Mouse (Mus musculus) liver, embryonic 13.5 days (tissue): Measurements from ENCODE around the gene Pax3. TPM values are rescaled to one million over a fixed set of nuclear protein-coding genes. Genes with fewer than 3 reads are reported as not detected.

Experiments
- ATAC-seq: fragments of 200-750 bp; cut with Nextera tagmentation; 2 replicates; pipeline ENCODE4 v1.8.0; 2017; ENCODE audit warnings: low read depth, mild to moderate bottlenecking, moderate number of reproducible peaks, moderate library complexity
- DNase-seq: peaks from one replicate; pipeline ENCODE4 v3.0.0; 2022
- H3K27ac ChIP-seq: fragments of 300-500 bp; sonication (generic); 2 replicates; pipeline ENCODE4 v1.5.1; 2015; ENCODE audit warnings: moderate library complexity, mild to moderate bottlenecking, inconsistent platforms
- H3K27me3 ChIP-seq: fragments of 300-500 bp; sonication (generic); 2 replicates; pipeline ENCODE4 v1.6.1; 2015; ENCODE audit warnings: mild to moderate bottlenecking, inconsistent platforms
- H3K36me3 ChIP-seq: fragments of 300-500 bp; sonication (generic); 2 replicates; pipeline ENCODE4 v1.6.1; 2015; ENCODE audit warnings: mild to moderate bottlenecking, inconsistent platforms
- H3K4me1 ChIP-seq: fragments of 300-500 bp; sonication (generic); replicated peaks from 2 replicates; pipeline ENCODE4 v1.6.1; 2015; ENCODE audit warnings: inconsistent platforms
- H3K4me2 ChIP-seq: fragments of 300-500 bp; sonication (generic); 2 replicates; pipeline ENCODE4 v1.6.1; 2015; ENCODE audit warnings: inconsistent platforms, mild to moderate bottlenecking, moderate library complexity
- H3K4me3 ChIP-seq: fragments of 300-500 bp; sonication (generic); replicated peaks from 2 replicates; pipeline ENCODE4 v1.5.1; 2015; ENCODE audit warnings: mild to moderate bottlenecking, inconsistent platforms
- H3K9ac ChIP-seq: fragments of 300-500 bp; sonication (generic); 2 replicates; pipeline ENCODE4 v1.6.1; 2015; ENCODE audit warnings: mild to moderate bottlenecking, inconsistent platforms
- H3K9me3 ChIP-seq: fragments of 300-500 bp; sonication (generic); replicated peaks from 2 replicates; pipeline ENCODE4 v1.6.1; 2016; ENCODE audit warnings: inconsistent platforms
- WGBS: fragments of 180-500 bp; shearing (Covaris S2); methylation state at CpG from one replicate; pipeline ENCODE4 v1.1.7; 2015; ENCODE audit not compliant: insufficient replicate concordance; 5-methylcytosine and 5-hydroxymethylcytosine counted together
- polyA plus RNA-seq: library from polyadenylated mRNA; unstranded; fragments of >200 nt; fragmentation: Nextera tagmentation; extraction: Ambion mirVana; gene quantifications from 2 replicates; pipeline ENCODE4 v1.2.1, GENCODE M21; 2015

Gene Pax3
- polyA plus RNA-seq, 1 experiment from 2014 or later, result 0.06 TPM

DNA sequence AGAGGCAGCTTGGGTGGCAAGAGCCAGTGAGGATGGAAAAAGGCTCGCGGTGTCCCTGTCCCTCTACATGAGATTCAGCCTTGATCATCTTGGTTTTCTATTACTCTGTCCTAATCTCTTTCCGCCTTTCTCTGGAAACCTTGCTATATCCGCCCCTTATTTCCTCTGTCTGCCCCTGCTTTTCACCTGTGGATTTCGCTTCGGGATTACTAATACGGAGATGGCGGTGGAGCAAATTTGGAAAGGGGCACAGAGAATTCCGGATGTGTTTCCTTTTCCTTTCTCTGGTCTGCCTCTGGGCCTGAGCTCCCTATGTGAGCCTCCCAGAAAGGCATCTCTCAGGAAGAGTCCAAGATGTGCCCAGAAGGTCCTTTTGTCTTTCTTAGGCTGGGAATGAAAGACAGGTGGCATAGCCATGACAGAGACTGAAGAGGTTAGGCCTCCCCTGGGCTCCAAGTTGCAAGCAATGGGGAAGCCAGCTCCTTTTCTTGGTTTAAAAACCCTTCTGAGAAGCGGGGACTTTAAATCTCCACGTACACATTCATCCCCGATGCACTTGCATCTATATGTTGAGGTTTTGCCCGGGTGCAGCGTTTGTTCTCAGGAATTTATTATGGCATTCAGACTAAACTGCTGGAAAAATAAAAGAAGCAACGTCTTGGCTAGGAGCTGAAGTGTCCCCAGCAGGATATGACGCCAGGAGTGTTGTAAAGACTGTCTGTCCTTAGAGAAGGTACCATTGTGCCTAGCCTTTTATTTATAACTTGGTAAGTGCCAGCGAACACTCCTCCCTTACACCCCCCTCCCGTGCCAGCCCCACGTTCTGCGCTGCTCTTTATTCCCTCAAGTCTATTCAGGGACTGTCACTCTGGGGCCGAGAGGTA, 659 bp upstream of the Pax3 start:
- Histone ChIP-seq H3K4me2 (peak overlapping the region; percentile 27), H3K27ac (no peak overlapping the region), H3K27me3 (peaks cover 99% of the 10 kb centered on the region), H3K4me3 (peak overlapping the region; percentile 21; the same call in 1 of the 2 replicates), H3K9me3 (no peaks in the 10 kb centered on the region), H3K36me3 (no peaks in the 10 kb centered on the region), H3K9ac (no peak overlapping the region), H3K4me1 (peaks cover 3% of the 10 kb centered on the region; the same call in 1 of the 2 replicates)
- DNase-seq (no peak), ATAC-seq (no peak)
- 2% methylated on average over 21 of the region's 21 CpGs for WGBS

DNA sequence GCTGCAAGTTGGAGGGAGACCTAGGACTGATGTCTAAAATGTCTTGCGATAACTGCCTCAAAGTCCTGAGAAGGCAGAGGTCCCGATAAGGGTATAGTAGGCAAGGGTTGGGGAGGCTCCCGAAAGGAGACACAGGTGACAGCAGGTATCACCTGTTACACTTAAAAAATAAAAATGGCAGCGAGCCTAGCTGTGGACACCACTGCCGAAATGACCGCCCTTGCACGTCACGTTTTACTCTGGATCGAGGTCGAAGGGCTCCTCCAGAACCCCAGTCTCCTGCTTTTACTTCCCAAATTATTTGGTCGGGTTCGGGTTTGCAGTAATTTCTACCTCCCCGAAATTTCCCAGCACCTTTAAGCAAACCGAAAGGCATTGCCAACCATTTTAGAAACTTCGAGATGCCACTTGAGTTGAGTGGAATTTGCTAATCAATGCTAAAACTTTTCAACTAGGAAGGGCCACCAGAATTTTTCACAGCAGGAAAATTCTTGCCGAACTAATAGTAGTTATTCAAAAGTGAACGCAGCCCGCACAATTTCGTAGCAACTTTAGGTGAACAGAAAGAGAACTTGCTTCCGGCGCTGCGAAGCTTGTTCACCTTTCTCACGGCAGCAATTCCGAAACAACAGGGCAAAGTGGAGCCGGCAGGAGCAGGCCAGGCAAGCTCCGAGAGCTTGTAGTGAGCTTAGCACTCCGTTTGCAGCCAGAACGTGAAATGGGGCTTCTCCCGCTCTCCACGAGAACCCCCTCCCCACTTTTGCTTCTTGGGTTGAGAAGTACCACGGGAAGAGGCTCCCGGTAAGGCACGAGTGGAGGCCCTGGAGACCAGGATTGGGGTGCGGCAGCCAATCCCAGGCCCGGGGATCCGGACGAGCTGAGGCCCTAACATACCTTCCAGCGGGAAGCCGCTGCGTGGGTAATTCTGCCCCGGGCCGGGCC, 892 bp downstream of the Pax3 start:
- no peaks in the 10 kb centered on the region for H3K9me3 ChIP-seq
- WGBS, result 1% methylated on average over 42 of the region's 42 CpGs
- no peaks in the 10 kb centered on the region for H3K36me3 ChIP-seq
- peaks cover 100% of the 10 kb centered on the region for H3K27me3 ChIP-seq
- H3K4me2 ChIP-seq, result peak overlapping the region; percentile 27
- peak overlapping the region; percentile 21; the same call in 1 of the 2 replicates for H3K4me3 ChIP-seq
- ATAC-seq, result no peak
- no peak overlapping the region for H3K9ac ChIP-seq
- peaks cover 3% of the 10 kb centered on the region; the same call in 1 of the 2 replicates for H3K4me1 ChIP-seq
- DNase-seq, result no peak
- H3K27ac ChIP-seq, result no peak overlapping the region

- no peak for DNase-seq
- 4% methylated on average over 21 of the region's 21 CpGs for WGBS
These were observed 1.8 kb downstream of the Pax3 start for GRCm38 (mm10) chr1:78195145-78195544.

DNA sequence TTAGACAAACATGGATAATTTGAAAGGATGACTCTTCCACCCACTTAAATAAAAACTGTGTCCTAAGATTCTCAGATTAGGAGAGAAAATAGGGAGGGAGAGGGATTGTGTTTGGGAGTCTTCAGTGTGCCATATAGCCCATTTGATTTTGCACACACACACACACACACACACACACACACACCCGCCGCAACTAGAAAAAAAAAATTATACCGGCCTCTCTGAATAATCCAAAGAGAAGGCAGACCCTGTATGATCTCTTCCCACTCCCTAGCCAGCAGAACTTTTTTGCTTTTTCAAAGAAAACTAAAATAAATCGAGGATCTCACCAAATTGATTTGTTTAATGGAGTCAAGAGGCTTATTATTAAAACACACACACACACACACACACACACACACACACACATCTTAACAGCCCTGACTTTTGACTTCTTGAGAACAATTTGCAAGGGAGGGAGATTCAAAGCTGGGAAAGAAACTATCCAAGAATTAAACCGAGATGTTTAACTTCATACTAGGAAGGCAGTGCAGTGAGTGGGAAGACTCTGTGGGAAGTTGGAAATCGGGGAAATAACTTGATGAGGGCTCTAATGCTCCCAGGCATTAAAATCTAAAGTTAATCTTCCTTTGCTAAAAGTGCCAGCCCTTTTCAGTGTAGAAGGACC, 2.4 kb downstream of the Pax3 start:
- no peak for DNase-seq
- peaks cover 100% of the 10 kb centered on the region for H3K27me3 ChIP-seq
- ATAC-seq, result no peak
- no peak overlapping the region for H3K4me3 ChIP-seq
- no peaks in the 10 kb centered on the region for H3K36me3 ChIP-seq
- no peak overlapping the region for H3K9ac ChIP-seq
- no peaks in the 10 kb centered on the region for H3K9me3 ChIP-seq
- 4% methylated on average over 6 of the region's 6 CpGs for WGBS
- no peak overlapping the region for H3K27ac ChIP-seq
- H3K4me1 ChIP-seq, result peaks cover 3% of the 10 kb centered on the region; the same call in 1 of the 2 replicates
- no peak overlapping the region for H3K4me2 ChIP-seq

More at GRCm38 (mm10) chr1:78195145-78195544, 1.8 kb downstream of the Pax3 start:
- ATAC-seq, result no peak
- Histone ChIP-seq H3K4me3 (no peak overlapping the region), H3K4me2 (no peak overlapping the region), H3K36me3 (no peaks in the 10 kb centered on the region), H3K27ac (no peak overlapping the region), H3K9ac (no peak overlapping the region), H3K27me3 (peaks cover 100% of the 10 kb centered on the region), H3K9me3 (no peaks in the 10 kb centered on the region), H3K4me1 (peaks cover 3% of the 10 kb centered on the region; the same call in 1 of the 2 replicates)

GRCm38 (mm10) chr1:78193465-78193991, 3.4 kb downstream of the Pax3 start:
- Histone ChIP-seq H3K4me2 (no peak overlapping the region), H3K36me3 (no peaks in the 10 kb centered on the region), H3K27me3 (peaks cover 99% of the 10 kb centered on the region), H3K9ac (no peak overlapping the region), H3K27ac (no peak overlapping the region), H3K4me3 (no peak overlapping the region), H3K4me1 (peaks cover 3% of the 10 kb centered on the region; the same call in 1 of the 2 replicates), H3K9me3 (no peaks in the 10 kb centered on the region)
- DNase-seq (no peak), ATAC-seq (no peak)
- 3% methylated on average over 20 of the region's 20 CpGs for WGBS

DNA sequence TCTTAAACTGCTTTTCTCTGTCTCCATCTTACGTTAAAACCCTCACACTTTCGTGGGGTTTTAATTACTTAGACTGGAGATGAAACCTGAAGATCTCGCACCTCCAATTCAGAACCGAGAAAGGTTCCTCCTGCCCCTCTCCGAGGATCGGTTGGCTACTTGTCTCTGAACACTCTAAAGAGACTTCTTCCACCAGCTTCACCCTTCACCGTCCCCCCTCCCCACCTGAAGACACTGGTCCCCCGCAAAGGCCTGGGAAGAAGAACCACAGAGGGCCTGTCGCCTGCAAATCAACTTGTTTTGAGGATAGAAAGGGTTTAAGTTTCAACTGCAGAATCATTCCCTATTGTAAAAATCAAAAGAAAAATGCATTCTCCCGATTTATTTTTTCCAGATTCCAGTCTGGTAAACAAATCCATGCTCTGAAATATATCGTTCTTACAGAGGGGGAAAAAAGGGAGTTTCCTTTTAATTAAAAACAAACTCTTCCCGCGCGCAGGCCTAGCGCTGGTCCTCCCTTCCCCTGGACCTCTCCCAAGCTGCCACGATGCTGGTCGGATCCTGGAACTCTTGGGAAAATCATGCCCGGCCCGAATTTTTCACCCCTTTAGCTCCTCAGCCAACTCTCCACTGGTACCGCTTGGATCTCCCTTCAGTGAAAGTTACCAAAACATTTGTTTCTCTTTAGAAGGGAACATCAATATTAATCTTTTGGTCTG, 4.0 kb downstream of the Pax3 start:
- Histone ChIP-seq H3K9me3 (no peaks in the 10 kb centered on the region), H3K4me1 (peaks cover 3% of the 10 kb centered on the region; the same call in 1 of the 2 replicates), H3K4me3 (no peak overlapping the region), H3K27ac (no peak overlapping the region), H3K27me3 (peaks cover 99% of the 10 kb centered on the region), H3K36me3 (no peaks in the 10 kb centered on the region), H3K9ac (no peak overlapping the region), H3K4me2 (no peak overlapping the region)
- WGBS, result 3% methylated on average over 20 of the region's 20 CpGs
- ATAC-seq, result no peak
- DNase-seq, result no peak

GRCm38 (mm10) chr1:78192217-78192735, 4.7 kb downstream of the Pax3 start:
- 4% methylated on average over 19 of the region's 19 CpGs for WGBS
- H3K27me3 ChIP-seq, result peaks cover 99% of the 10 kb centered on the region
- no peaks in the 10 kb centered on the region for H3K9me3 ChIP-seq
- H3K4me1 ChIP-seq, result peaks cover 3% of the 10 kb centered on the region; the same call in 1 of the 2 replicates
- no peak for DNase-seq
- H3K27ac ChIP-seq, result no peak overlapping the region
- no peak overlapping the region for H3K4me2 ChIP-seq
- H3K36me3 ChIP-seq, result no peaks in the 10 kb centered on the region
- no peak overlapping the region for H3K9ac ChIP-seq
- no peak overlapping the region for H3K4me3 ChIP-seq
- no peak for ATAC-seq

- Histone ChIP-seq H3K9me3 (no peaks in the 10 kb centered on the region), H3K4me2 (no peak overlapping the region), H3K4me3 (no peak overlapping the region), H3K4me1 (peaks cover 2% of the 10 kb centered on the region; the same call in 1 of the 2 replicates), H3K27me3 (peaks cover 99% of the 10 kb centered on the region), H3K9ac (no peak overlapping the region), H3K36me3 (no peaks in the 10 kb centered on the region), H3K27ac (no peak overlapping the region)
- ATAC-seq (no peak), DNase-seq (no peak)
- 21% methylated on average over 1 of the region's 1 CpGs for WGBS
These were observed 5.2 kb downstream of the Pax3 start for GRCm38 (mm10) chr1:78191761-78192160.

DNA sequence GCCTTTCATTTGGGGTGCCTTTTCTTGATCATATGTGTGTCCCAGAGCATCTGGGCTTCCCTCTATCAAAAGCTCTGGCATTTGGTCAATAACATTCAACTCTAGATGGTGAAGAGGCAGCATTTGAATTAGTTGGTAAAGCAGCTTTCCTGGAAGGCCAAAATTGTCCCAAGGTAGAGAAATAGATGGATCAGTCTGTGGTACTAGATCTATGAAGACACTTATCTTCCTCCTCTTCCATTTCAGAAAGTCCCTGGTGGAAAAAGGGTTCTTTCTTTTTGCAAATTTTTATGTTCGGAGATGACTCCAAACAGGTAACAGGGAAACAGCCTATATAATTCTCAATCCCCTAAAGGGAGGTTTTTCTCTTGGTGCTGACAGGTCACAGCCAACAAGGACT, 5.6 kb downstream of the Pax3 start:
- H3K4me1 ChIP-seq, result no peaks in the 10 kb centered on the region
- WGBS, result 60% methylated on average over 1 of the region's 1 CpGs

More for the DNA sequence above, 5.6 kb downstream of the Pax3 start:
- Histone ChIP-seq H3K9me3 (no peaks in the 10 kb centered on the region), H3K4me3 (no peak overlapping the region), H3K9ac (no peak overlapping the region), H3K4me2 (no peak overlapping the region), H3K27ac (no peak overlapping the region), H3K27me3 (peaks cover 97% of the 10 kb centered on the region), H3K36me3 (no peaks in the 10 kb centered on the region)
- DNase-seq (no peak), ATAC-seq (no peak)
